Mouse (Mus musculus) CD4-positive helper T cell, adult 2 months (primary cell): ENCODE results near the gene Figla.

Experiments
- DNase-seq: peaks from one replicate; pipeline ENCODE4 v3.0.0-alpha.2; 2012; ENCODE audit warnings: low read depth, missing footprints, low spot score

Gene Figla

DNA sequence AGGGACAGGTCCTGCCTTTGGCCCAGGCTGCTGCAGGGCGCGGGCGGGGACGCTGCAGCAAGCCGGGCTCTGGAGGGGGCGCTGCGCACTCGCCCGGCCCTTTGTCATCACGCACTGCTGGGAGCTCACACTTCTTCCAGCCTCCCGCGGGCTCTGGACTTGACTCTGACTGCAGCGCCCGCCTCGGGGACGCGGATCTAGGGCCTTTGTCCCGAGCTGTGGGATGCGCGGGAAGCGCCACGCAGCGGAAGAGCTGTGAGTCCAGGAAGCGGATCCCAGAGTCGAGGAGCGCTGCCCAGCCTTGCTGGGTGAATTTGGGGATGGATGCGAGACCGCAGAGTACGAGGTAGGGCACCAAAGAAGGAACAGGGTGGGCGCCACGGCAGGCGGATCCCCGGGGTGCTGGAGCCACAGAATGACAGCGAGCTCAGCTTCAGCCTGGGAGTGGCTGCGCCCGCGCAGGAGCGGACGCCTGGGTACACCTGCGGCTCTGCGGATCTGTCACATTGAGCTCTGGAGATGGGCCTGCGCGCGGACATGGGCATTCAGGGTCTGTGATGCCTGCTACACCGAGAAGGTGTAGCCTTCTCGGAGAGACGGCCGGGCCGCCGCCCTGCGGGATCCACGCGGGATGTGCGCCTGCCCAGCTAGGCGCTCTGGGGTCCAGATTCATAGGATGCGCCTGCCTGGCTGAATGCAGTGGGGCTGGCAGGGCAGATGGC, 12.8 kb downstream of the Figla start, which contains the start of gene Add2:
Gene Add2 (plus strand): TSS at position 81 of the 722 bp plus-strand sequence.
- DNase-seq = no peak

DNA sequence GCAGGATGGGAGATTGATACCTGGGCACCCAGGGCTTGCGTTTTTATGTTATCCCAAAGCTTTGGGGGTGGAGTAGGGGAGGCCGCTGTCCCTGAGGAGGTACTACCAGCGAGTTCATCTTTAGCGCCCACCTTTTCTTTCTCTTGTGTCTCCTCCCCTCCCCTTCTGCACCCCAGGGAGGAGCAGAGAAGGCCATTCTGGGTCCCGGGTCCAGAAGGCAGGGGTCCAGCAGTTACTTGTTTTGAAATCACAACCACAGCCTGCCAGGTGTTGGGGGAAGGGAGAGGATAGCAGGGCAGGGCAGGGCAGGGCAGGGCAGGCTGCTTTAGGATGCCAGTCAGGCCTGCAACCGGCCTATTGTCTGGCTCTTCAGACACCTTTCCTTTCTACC, 13.3 kb downstream of the Figla start:
- DNase-seq = no peak

DNA sequence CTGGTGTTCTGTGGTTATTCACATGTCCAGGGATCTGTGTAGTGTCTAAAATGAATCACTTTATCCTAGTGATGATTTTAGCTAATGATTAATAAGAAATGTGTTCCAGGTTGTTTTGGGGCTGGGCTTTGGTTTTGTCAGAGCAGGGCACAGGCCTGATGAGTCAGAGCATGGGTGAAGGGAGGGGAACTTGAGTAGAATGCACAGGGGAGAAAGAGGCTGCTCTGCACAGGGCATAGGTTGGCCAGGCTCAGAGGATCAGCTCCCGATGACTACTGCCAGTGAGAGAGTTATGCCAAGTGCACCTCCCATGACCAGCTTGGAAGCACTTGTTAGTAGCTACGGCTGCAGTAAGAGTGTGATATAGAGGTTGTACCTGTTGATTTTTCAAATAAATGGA, 15.6 kb downstream of the Figla start:
- DNase-seq = no peak

- DNase-seq = no peak
These were observed 17.7 kb downstream of the Figla start for GRCm38 (mm10) chr6:86033635-86034034.

GRCm38 (mm10) chr6:86038901-86039300, 22.9 kb downstream of the Figla start:
- no peak for DNase-seq

DNA sequence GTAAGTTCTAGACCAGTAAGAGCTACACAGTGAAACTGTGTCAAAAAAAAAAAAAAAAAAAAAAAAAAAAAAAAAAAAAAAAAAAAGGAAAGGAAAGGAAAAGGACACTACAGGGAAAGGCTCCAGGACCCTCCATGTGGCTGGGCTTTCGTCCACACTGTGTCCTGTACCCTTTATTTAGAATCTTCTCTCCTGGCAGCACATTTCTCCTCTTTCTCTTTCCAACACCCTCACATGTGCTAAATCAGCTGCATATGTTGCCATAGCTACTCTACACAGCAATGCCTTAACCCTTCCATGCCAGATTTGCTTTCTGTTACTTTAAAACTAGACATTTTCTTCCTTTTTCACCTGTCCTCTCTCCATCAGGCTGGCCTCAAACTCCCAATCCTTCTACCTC, 24.2 kb downstream of the Figla start:
- no peak for DNase-seq

DNA sequence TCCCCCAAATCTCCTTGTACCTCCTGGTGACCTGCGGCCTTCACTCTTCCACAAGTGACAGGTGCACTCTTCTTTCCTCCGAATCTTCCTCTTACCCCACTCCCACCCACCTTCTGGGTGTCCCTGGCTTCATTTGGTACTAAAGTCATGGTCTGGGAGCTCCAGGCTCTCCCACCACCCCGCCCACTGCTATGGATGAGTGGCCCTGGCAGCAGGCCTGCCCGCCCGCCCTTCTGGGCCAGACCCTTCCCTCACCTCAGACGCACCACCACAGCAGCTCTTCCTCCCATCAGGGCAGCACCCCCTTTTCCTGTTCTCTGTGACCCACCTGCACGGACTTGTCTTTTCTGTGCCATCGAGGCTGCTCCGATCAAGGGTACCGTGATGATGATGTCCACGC, 31.5 kb downstream of the Figla start:
- DNase-seq = no peak

DNA sequence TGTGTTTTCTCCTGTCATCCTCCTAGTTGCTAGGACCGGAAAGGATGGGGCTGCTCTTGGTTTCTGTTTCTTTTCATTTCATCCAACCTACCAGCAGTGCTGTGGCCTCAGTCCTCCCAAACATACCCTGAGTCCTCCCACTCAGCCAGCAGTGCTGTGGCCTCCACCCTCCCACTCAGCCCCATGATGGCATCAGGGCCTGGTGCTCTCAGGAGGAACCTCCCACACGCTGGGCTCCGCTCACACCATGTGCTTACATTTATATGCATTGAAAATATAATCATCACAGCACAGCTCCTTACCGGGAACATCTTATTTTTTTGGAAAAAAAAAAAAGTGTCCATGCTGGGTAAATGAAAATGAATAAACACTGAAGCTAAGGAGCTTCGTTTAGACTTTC, 32.5 kb downstream of the Figla start:
- no peak for DNase-seq

- no peak for DNase-seq
These were observed 34.8 kb downstream of the Figla start for GRCm38 (mm10) chr6:86050586-86051268.

DNA sequence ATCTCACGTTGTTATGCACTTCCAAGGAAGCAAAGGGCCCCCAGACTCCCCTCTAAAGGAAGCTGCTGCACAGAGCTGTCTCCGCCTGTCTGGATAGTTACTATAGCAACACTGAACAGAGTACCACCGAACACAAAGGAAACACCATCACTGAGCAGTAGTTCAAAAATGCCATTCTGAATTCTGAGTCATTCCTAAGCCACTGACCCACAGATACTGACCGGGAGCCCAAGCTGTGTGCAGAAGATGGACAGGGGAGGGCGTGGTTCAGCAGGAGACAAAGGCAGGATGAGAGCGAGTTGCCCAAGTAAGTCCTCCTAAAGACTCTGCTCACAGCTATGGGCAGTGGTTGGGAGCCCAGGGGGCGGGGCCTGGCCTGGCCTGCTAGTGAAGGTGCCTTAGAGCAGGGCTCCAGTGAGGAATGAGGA, 36.1 kb downstream of the Figla start:
- no peak for DNase-seq

DNA sequence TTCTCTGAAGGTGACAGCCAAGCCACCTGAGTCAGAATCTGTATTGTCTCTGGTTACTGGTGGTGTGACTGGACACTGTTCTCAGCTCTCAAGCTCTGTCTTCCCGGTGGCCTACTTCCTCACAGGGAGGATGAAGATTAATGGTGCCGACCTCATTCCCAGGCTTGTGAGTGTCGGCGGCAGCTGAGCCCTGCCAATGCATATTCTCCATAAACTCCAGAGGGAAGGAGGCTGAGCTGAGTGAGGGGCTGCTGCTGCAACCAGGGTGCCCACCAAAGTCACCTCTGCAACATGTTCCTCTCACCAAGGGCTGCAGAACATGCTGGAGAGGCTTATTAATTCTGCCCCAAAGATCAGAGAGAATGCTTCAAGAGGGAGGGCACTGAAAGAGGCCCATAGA, 36.6 kb downstream of the Figla start:
- DNase-seq = no peak

DNA sequence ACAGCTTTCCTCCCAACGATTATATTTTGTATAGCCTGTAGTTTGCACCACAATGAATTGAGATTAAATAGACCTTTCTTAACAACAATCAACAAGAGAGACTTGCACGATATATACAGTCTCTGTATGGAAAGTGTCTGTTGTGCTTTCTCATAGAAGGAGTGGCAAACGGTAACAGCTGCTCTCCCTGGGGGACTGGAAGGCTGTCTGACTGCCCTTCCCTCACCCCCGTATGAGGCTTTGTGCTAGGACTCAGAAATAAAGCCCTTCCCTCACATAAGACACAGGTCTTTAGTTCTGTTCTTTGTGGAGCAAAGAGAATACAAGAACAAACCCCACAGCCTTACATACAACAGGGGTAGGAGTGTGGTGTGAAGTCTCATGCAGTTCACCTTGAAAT, 37.1 kb downstream of the Figla start:
- no peak for DNase-seq

GRCm38 (mm10) chr6:86053594-86053993, 37.6 kb downstream of the Figla start:
- no peak for DNase-seq

DNA sequence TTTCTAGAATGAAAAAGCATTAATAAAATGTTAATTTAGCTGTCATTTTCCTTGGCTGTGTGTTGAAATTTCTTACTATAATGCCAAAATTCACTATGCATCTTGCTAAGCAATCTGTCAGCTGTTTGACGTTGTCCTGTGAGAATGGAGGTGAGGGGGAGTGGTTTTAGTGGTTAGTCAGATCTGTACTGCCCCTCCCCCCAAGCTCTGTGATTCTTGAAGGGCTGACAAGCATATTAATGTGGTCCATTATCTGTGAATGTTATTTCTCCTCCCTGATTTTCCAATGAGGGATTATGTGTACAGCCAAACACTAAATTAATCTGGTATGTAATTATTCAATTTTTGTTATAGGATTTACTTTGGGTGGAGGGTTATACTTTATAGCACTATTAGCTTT, 42.5 kb downstream of the Figla start:
- no peak for DNase-seq

DNA sequence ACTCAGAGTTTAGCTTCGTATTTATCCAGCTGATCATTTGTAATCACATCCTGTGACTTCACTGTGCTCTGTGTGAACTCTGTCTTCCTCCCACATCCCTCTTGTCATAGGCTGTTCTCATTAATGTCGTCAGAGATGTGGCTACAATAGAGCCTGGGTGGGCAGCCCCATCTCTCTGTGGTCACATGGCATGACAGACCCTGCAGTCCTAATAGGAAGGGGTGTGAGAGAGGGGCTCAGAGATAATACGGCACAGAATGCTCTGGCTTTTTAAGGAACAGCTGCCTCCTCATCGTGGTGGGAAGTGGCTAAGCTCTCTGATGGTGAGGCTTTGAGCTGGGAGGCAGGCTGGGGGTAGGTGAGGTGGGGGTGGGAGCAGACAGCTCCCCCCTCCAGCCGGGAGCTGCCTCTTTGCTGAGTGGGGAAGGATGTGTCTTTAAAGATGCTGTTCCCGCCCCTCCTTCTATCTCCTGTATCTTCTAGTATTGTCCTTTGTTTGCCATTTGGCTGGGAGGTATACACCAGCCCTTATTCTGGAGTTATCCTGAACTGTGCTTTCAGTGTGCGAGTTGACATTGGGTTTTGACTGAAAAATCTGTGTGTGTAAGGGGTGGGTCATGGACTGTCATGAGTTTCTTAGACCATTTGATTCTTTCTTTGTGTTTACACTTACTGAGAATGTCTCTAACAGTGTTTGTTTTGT, 43.3 kb downstream of the Figla start:
- DNase-seq = no peak

GRCm38 (mm10) chr6:86060170-86060569, 44.2 kb downstream of the Figla start:
- no peak for DNase-seq

DNA sequence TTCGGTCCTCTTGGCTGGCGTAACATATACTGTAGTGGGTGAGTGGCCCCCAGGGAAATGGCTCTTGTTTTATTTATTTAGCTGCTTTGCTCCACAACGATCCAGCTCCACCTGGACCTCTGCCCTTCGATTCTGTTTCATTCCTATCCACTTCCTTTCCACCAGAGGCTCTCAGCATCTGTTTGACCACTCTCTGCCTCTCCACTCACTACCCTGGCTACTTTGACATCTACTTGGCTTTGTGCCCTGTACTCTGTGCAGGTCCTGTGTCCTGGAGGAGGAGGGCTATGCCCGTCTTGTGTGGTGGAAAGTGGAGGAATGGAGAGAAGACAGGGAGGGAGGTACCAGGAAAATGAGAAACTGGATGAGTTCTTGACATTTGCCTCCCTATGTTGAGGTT, 46.3 kb downstream of the Figla start:
- no peak for DNase-seq

DNA sequence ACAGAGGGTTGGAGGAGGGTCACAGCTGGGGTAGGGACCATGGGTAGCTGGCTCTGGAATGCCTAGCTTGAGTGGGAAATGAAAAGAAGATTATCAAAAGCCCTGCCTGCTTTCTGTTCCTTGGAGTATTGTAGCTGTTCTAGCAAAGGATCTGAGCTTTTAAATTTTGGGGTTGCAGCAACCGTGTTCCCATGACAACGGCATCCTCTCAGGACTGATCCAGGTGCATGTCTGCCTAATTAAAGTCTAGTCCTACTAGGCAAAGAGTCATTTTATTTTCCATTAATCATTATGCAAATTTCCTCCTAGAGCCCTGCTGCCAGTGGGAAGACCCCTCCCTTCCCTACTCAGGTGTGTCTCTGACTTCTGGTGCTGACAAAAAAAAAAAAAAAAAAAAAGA, 46.7 kb downstream of the Figla start:
- no peak for DNase-seq

- DNase-seq = no peak
These were observed 48.5 kb downstream of the Figla start for GRCm38 (mm10) chr6:86064318-86065016.

- no peak for DNase-seq
These were observed 50.8 kb downstream of the Figla start for GRCm38 (mm10) chr6:86066727-86067126.

GRCm38 (mm10) chr6:86067145-86067544, 51.2 kb downstream of the Figla start:
- DNase-seq = no peak

DNA sequence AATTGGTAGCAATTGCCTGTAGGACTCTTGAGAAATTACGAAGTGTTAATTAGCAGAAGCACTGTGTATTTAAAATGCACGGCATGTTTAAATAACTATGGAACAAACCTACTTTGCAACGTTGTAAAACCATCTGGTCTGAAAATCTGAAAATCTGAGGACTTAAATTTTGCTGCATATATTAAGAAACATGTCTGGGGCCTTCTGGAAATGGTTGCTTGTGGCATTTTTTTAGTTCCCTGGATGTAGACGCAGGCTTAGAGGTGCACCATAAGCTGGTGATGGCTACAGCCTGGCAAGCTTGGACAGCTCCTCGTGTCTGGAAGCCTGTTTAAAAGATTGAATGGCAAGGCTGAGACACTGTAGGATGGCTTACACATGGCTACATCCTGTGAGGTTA, 53.0 kb downstream of the Figla start:
- DNase-seq = no peak
